Mouse (Mus musculus) lung, embryonic 14.5 days (tissue): ENCODE results near the gene Gna13. TPM values are rescaled to one million over a fixed set of nuclear protein-coding genes. Genes with fewer than 3 reads are reported as not detected.

Source experiments
- ATAC-seq: fragments of 200-750 bp; cut with Nextera tagmentation; 2 replicates; pipeline ENCODE4 v1.8.0; 2017; ENCODE audit warnings: mild to moderate bottlenecking, moderate TSS enrichment, moderate library complexity; ENCODE audit not compliant: insufficient read depth
- DNase-seq: peaks from one replicate; pipeline ENCODE4 v3.0.0-alpha.2; 2015
- H3K27ac ChIP-seq: fragments of 300-500 bp; sonication (generic); 2 replicates; pipeline ENCODE4 v1.5.1; 2014; ENCODE audit warnings: low read depth, mild to moderate bottlenecking, moderate library complexity
- H3K27me3 ChIP-seq: fragments of 300-500 bp; sonication (generic); 2 replicates; pipeline ENCODE4 v1.6.1; 2014; ENCODE audit warnings: low read length, control low read depth; ENCODE audit not compliant: insufficient read depth
- H3K36me3 ChIP-seq: fragments of 300-500 bp; sonication (generic); 2 replicates; pipeline ENCODE4 v1.6.1; 2014; ENCODE audit warnings: control low read depth; ENCODE audit not compliant: insufficient read depth
- H3K4me1 ChIP-seq: fragments of 300-500 bp; sonication (generic); 2 replicates; pipeline ENCODE4 v1.6.1; 2014; ENCODE audit warnings: antibody characterized with exemption, control low read depth; ENCODE audit not compliant: insufficient read depth
- H3K4me2 ChIP-seq: fragments of 300-500 bp; sonication (generic); 2 replicates; pipeline ENCODE4 v1.6.1; 2014; ENCODE audit warnings: mild to moderate bottlenecking
- H3K4me3 ChIP-seq: fragments of 300-500 bp; sonication (generic); 2 replicates; pipeline ENCODE4 v1.5.1; 2014; ENCODE audit warnings: low read depth, low read length
- H3K9ac ChIP-seq: fragments of 300-500 bp; sonication (generic); 2 replicates; pipeline ENCODE4 v1.6.1; 2014
- H3K9me3 ChIP-seq: fragments of 300-500 bp; sonication (generic); 2 replicates; pipeline ENCODE4 v1.6.1; 2016; ENCODE audit warnings: low read depth, low read length, control low read depth
- CTCF ChIP-seq: IDR thresholded peaks from 2 replicates; pipeline ENCODE4 v1.5.1; 2016; ENCODE audit warnings: antibody characterized with exemption, low read depth
- WGBS: fragments of 180-500 bp; shearing (Covaris S2); extraction: QIAGEN DNeasy Blood & Tissue Kit; methylation state at CpG from one replicate; pipeline ENCODE4 v1.1.7; 2014; 5-methylcytosine and 5-hydroxymethylcytosine counted together
- polyA plus RNA-seq: library from polyadenylated mRNA; unstranded; fragments of >200 nt; fragmentation: Nextera tagmentation; extraction: Ambion mirVana; gene quantifications from 2 replicates; pipeline ENCODE4 v1.2.1, GENCODE M21; 2014

The Gna13 gene
- polyA plus RNA-seq, 1 experiment from 2014 or later = 33.8 TPM

DNA sequence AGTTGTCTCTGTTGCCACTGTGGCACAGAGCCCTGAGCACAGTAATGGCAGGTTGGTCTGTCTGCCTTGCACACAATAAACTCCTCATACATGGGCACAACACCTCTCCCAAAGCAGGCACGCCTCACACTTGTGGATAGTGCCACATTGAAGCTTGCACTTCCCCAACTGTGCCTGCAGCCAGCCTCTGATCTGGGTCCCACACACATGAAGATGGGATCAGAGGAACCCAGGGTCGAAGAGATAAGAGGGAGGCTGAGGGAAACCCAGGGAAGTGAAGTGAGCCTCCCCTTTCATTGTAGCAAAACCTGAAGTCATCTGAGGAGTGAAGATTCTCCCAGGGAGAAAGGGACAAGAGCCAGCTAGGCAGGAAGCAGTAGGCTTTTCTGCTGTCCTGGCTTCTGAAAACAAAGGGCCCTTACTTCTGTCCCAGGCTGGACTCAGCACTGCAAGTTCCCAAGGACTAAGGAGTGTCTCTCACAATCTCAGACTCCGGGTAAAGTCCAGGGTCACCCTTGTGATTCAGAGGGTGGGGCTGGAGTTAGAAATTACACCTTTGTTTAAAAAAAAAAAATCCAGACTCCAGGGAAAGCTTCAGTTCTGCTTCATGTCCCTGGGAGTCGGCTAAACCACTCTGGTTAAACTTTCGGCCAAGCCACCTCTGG is 12.8 kb upstream of the Gna13 start:
- Histone ChIP-seq H3K36me3 (no peaks in the 10 kb centered on the region), H3K4me3 (no peak overlapping the region), H3K27ac (no peak overlapping the region), H3K9ac (no peak overlapping the region), H3K4me1 (peaks cover 33% of the 10 kb centered on the region), H3K4me2 (no peak overlapping the region), H3K27me3 (no peaks in the 10 kb centered on the region), H3K9me3 (no peaks in the 10 kb centered on the region)
- WGBS = 54% methylated on average over 5 of the region's 5 CpGs
- ATAC-seq = no peak
- DNase-seq = no peak
- TF ChIP-seq CTCF = no peak

DNA sequence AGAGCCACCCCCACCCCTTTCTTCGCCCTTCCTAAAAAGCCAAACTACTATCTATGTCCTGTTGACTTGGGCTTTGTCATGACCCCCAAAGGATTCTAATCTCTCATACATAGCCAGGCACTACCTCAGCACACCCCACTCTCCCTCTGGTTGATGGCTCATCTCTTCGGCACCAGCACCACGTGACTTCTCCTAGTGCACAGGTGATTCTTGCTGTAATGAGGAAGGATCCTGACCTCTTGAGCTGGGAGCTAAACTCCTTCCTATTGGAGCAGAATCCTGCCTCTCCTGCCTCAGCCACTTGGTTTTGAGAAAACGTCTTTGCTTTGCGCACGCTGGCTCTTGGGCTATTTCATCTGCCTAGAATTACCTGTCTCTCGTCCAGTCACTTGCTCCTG is 12.3 kb upstream of the Gna13 start:
- DNase-seq = no peak
- Histone ChIP-seq H3K4me1 (peaks cover 33% of the 10 kb centered on the region), H3K9ac (no peak overlapping the region), H3K36me3 (no peaks in the 10 kb centered on the region), H3K4me2 (no peak overlapping the region), H3K27me3 (no peaks in the 10 kb centered on the region), H3K9me3 (no peaks in the 10 kb centered on the region), H3K4me3 (no peak overlapping the region), H3K27ac (no peak overlapping the region)
- no peak for ATAC-seq
- no peak for TF ChIP-seq CTCF
- 77% methylated on average over 7 of the region's 7 CpGs for WGBS

DNA sequence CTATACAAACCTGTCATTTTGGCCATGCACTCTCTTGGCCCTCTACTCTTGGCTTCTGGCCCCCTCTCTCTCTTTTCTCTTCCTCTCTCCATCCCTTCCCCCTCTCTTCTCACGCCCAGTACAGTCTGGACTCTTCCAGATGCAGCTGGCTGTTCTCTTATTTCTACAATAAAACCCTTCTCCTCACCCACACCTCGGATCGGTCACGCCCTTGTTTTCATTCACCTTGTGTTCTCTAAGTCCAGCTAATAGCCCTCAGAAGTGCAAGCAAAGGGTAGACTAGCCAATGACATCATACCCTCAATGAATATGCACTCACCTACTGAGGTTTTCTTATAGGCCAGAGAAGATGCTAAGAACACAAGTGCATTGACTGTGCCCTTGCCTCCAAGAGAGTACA is 11.1 kb upstream of the Gna13 start:
- ATAC-seq = no peak
- no peak overlapping the region for H3K27ac ChIP-seq
- H3K9me3 ChIP-seq = no peaks in the 10 kb centered on the region
- DNase-seq = no peak
- H3K4me1 ChIP-seq = peaks cover 31% of the 10 kb centered on the region
- H3K36me3 ChIP-seq = no peaks in the 10 kb centered on the region
- no peak for TF ChIP-seq CTCF
- 84% methylated on average over 4 of the region's 4 CpGs for WGBS
- no peak overlapping the region for H3K9ac ChIP-seq
- no peak overlapping the region for H3K4me3 ChIP-seq
- no peaks in the 10 kb centered on the region for H3K27me3 ChIP-seq
- no peak overlapping the region for H3K4me2 ChIP-seq

DNA sequence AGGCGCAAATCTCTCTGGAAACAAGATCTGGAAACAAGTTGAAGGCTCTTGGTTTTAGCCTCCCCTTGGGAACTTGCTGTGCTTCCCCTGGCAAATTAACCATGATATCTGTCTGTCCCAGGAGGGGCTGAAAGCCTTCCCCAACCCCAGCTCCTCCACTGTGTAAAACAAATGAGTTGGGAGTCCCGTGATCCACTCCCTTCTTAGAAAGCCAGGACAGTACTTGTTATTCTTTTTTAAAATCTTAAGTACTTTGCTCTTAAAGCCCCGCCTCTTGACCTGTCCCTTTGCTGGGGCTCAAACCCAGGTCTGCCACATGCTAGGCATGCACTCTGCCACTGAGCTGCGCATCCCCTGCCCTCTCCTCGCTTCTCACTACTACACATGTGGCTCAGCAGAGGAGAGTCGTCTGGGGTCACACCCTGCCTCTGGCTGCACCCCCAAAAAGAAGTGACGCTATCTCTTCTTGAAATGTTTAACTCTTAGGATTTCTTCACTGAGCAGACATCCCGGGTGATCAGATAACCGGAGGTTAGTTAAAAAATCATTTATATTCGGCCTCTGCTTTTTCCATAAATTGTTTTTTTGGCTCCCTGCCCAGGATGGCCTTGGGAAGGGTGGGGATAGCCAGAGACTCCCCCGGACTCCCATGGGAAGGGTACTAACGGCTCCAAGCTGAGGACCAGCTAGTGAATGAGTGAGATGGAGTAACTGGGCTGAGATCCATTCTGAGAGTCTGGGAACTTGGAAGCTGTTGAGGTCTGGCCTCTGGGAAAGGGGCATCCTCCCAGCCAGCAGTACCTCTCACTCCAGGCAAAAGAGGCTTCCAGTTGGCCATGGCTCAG is 9.0 kb upstream of the Gna13 start:
- H3K9ac ChIP-seq = no peak overlapping the region
- 31% methylated on average over 12 of the region's 12 CpGs for WGBS
- H3K27me3 ChIP-seq = no peaks in the 10 kb centered on the region
- H3K27ac ChIP-seq = peak overlapping the region; percentile 48; the same call in 1 of the 2 replicates
- no peak overlapping the region for H3K4me2 ChIP-seq
- DNase-seq (peak; percentile 82), ATAC-seq (peak; percentile 48)
- H3K9me3 ChIP-seq = no peaks in the 10 kb centered on the region
- H3K4me1 ChIP-seq = peaks cover 19% of the 10 kb centered on the region
- no peak overlapping the region for H3K4me3 ChIP-seq
- no peak for TF ChIP-seq CTCF
- no peaks in the 10 kb centered on the region for H3K36me3 ChIP-seq

DNA sequence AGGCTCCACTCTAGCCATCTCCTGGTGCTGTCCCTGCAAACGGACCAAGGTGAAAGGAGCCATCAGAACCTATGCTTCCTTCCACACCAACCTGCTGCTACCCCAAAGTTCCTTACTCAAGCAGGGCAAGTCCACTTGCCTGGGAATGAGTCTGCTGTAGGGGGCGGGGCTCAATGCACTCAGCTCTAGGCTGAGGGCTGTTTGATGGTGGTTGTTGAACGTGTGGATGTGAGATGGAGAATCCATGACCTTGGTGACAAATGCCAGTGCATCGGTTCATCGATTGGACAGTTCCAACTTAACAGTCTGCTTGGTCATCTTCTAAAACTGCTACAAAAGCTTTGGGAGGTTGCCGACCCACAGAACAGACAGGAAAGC is 8.4 kb upstream of the Gna13 start:
- no peaks in the 10 kb centered on the region for H3K36me3 ChIP-seq
- TF ChIP-seq CTCF = no peak
- H3K4me3 ChIP-seq = no peak overlapping the region
- no peak overlapping the region for H3K9ac ChIP-seq
- no peaks in the 10 kb centered on the region for H3K9me3 ChIP-seq
- WGBS = 70% methylated on average over 6 of the region's 6 CpGs
- DNase-seq (no peak), ATAC-seq (no peak)
- H3K4me2 ChIP-seq = no peak overlapping the region
- no peaks in the 10 kb centered on the region for H3K27me3 ChIP-seq
- H3K27ac ChIP-seq = peak overlapping the region; percentile 48; the same call in 1 of the 2 replicates
- peaks cover 19% of the 10 kb centered on the region for H3K4me1 ChIP-seq

DNA sequence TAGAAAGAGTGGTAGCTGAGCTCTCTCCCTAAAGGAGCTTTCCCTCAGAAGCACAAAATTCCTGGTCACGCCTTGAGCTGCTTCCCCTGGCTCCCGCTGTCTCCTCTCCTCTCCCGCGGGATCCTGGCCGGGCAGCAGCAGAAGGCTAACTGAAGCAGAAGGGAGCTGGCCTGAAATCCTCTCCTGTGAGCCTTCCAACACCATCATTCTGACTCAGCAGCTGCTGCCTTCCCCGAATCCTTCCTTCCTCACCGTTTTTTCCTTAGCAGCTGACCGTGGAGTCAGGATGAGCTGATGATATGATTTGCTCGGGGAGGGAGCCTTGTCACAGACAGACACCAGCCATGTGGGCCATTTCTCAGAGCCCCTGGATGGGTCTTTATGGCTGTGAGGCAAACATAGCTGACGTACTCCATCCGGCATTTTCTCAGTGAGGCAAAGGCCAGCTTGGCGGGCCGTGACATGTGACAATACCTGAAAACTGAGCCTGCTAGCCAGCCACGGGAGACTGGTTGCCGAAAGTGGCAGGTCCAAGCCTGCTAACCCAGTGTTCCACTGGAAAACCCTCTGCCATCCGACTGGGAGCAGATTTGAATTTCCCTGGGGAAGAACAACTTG is 6.8 kb upstream of the Gna13 start:
- no peak for TF ChIP-seq CTCF
- no peak overlapping the region; the same call in 1 of the 2 replicates for H3K27ac ChIP-seq
- no peaks in the 10 kb centered on the region for H3K27me3 ChIP-seq
- H3K9ac ChIP-seq = no peak overlapping the region
- no peak overlapping the region for H3K4me2 ChIP-seq
- 41% methylated on average over 16 of the region's 16 CpGs for WGBS
- H3K9me3 ChIP-seq = no peaks in the 10 kb centered on the region
- no peak overlapping the region for H3K4me3 ChIP-seq
- no peaks in the 10 kb centered on the region for H3K36me3 ChIP-seq
- DNase-seq (no peak), ATAC-seq (no peak)
- H3K4me1 ChIP-seq = peaks cover 19% of the 10 kb centered on the region

DNA sequence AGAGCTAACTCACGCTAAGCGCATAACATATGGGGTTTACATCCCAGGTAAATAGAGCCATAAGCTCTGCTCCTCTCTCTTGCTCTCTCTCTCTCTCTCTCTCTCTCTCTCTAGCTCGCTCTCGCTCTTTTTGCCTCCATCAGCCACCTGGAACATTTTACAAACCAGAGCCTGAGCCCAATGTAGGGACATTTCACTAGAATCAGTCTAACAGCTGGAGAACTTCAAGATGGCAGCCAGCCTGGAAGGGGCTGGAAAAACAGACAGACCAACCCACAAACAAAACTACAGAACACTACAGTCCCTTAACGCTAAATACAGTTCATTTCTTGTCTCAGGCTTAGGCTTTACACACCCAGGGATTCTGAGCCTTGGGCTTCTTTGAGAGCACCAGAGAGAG is 5.5 kb upstream of the Gna13 start:
- H3K9ac ChIP-seq = no peak overlapping the region
- H3K4me2 ChIP-seq = no peak overlapping the region
- H3K27ac ChIP-seq = peak overlapping the region; percentile 55; the same call in 1 of the 2 replicates
- WGBS = 58% methylated on average over 5 of the region's 5 CpGs
- no peaks in the 10 kb centered on the region for H3K27me3 ChIP-seq
- no peaks in the 10 kb centered on the region for H3K9me3 ChIP-seq
- no peak overlapping the region for H3K4me3 ChIP-seq
- no peak for TF ChIP-seq CTCF
- peak; percentile 78 for DNase-seq
- H3K36me3 ChIP-seq = no peaks in the 10 kb centered on the region
- peaks cover 19% of the 10 kb centered on the region for H3K4me1 ChIP-seq
- no peak for ATAC-seq
